Mouse (Mus musculus): ENCODE measurements around the gene Rnf167.

DNA sequence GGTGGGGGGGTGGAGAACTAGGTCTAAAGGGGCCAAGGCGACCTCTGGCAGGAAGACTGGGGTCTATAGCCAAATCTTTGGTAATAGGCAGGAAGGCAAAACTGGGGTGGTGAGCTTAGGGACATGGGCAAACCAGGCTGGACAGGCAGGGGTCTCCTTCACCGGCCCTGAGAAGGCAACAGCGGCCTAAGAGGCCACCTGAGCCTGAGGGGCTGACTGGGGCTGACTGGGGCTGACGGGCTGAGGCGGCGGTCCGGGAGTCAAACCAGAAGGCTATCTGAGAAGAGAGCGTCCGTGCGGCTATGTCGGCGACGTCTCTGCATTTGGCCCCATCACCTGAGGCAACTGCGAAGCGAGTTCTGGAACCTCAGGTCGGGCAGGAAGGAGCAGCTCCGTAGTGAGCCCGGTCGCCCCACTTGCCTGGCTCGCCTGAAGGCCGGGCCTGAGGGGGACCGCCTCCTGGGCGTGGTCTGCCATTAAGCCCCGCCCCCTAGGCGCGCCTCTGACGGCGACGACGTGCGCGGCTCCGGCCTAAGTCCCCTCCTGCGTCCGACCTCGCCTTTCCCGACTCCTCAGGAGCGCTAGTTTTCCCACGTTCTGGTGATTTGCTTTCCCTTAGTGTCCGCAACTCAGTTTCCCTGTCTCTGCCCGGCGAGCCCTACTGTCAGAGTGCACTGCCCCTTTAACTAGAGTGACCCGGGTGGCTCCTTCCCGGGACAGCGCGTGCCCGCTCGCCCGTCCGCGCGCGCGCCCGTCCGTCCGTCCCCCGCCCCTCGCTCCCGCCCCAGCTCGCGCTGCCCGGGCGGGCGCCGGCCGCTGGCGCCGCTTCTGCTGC, 52.9 kb downstream of the Rnf167 start, which contains the start of the genes Inca1 and Kif1c:
- no peak for TF ChIP-seq CTCF (conservative IDR thresholded peaks at IDR 0.05; ENCODE audit: low read length)
- TF ChIP-seq NANOG (IDR thresholded peaks at IDR 0.05; ENCODE audit: borderline replicate concordance, low read length): no peak
- TF ChIP-seq POU5F1 (IDR thresholded peaks at IDR 0.05; ENCODE audit: borderline replicate concordance, low read length): no peak
